Mouse (Mus musculus) lung, postnatal 0 days (tissue): Measurements from ENCODE around the gene Adora2b. TPM values are rescaled to one million over a fixed set of nuclear protein-coding genes. Genes with fewer than 3 reads are reported as not detected.

Experiments used
- ATAC-seq: fragments of 200-750 bp; cut with Nextera tagmentation; 2 replicates; pipeline ENCODE4 v1.8.0; 2017; ENCODE audit warnings: moderate library complexity
- DNase-seq: peaks from one replicate; pipeline ENCODE4 v3.0.0-alpha.2; 2016; ENCODE audit warnings: low spot score
- H3K27ac ChIP-seq: fragments of 300-500 bp; sonication (generic); 2 replicates; pipeline ENCODE4 v1.5.1; 2014; ENCODE audit warnings: antibody characterized with exemption, mild to moderate bottlenecking, low read length, mixed read lengths
- H3K27me3 ChIP-seq: fragments of 300-500 bp; sonication (generic); replicated peaks from 2 replicates; pipeline ENCODE4 v1.6.1; 2014; ENCODE audit warnings: low read length, mixed read lengths; ENCODE audit not compliant: insufficient read depth
- H3K36me3 ChIP-seq: fragments of 300-500 bp; sonication (generic); 2 replicates; pipeline ENCODE4 v1.6.1; 2014; ENCODE audit warnings: low read length, mixed read lengths; ENCODE audit not compliant: insufficient read depth
- H3K4me1 ChIP-seq: fragments of 300-500 bp; sonication (generic); 2 replicates; pipeline ENCODE4 v1.6.1; 2014; ENCODE audit warnings: antibody characterized with exemption, low read depth, low read length, mixed read lengths; ENCODE audit not compliant: insufficient read depth
- H3K4me2 ChIP-seq: fragments of 300-500 bp; sonication (generic); replicated peaks from 2 replicates; pipeline ENCODE4 v1.6.1; 2014; ENCODE audit warnings: low read depth, mild to moderate bottlenecking, low read length, moderate library complexity, mixed read lengths
- H3K4me3 ChIP-seq: fragments of 300-500 bp; sonication (generic); 2 replicates; pipeline ENCODE4 v1.5.1; 2014; ENCODE audit warnings: low read depth, low read length
- H3K9ac ChIP-seq: fragments of 300-500 bp; sonication (generic); replicated peaks from 2 replicates; pipeline ENCODE4 v1.6.1; 2014; ENCODE audit warnings: low read depth, mild to moderate bottlenecking
- H3K9me3 ChIP-seq: fragments of 300-500 bp; sonication (generic); 2 replicates; pipeline ENCODE4 v1.6.1; 2016; ENCODE audit warnings: low read length, mixed read lengths
- CTCF ChIP-seq: IDR thresholded peaks from 2 replicates; pipeline ENCODE4 v1.5.1; 2016; ENCODE audit warnings: antibody characterized with exemption, mild to moderate bottlenecking
- EP300 ChIP-seq: IDR thresholded peaks from 2 replicates; pipeline ENCODE4 v1.6.1; 2016; ENCODE audit warnings: antibody characterized with exemption, mild to moderate bottlenecking, control low read depth
- WGBS: fragments of 180-500 bp; shearing (Covaris S2); extraction: QIAGEN DNeasy Blood & Tissue Kit; methylation state at CpG from one replicate; pipeline ENCODE4 v1.1.7; 2014; 5-methylcytosine and 5-hydroxymethylcytosine counted together
- polyA plus RNA-seq: library from polyadenylated mRNA; unstranded; fragments of >200 nt; fragmentation: Nextera tagmentation; extraction: Ambion mirVana; gene quantifications from 2 replicates; pipeline ENCODE4 v1.2.1, GENCODE M21; 2015

Adora2b gene
- polyA plus RNA-seq, 1 experiment from 2014 or later: 27.7 TPM

DNA sequence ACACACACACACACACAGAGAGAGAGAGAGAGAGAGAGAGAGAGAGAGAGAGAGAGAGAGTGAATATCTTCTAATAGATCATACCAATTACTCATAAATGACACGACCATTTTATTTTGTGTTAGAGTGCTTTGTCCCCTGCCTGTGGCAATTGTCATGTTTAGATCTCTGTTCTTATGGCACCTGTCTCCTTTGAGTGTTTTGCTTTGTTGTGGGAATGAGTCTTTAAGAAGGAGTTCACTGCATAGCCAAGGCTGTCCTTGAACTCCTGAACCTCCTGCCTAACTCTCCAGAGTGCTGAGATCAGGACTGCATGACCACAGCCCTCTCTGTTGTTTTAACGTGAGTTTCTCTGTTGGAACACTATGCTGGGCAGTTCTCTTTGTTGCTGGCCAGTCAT lies 33.7 kb upstream of the Adora2b start:
- H3K4me1 ChIP-seq: no peaks in the 10 kb centered on the region
- 48% methylated on average over 2 of the region's 2 CpGs for WGBS
- H3K9me3 ChIP-seq: no peaks in the 10 kb centered on the region
- ATAC-seq (no peak), DNase-seq (no peak)
- H3K36me3 ChIP-seq: no peaks in the 10 kb centered on the region
- no peak overlapping the region for H3K27ac ChIP-seq
- no peak overlapping the region for H3K4me2 ChIP-seq
- H3K9ac ChIP-seq: no peak overlapping the region
- no peaks in the 10 kb centered on the region for H3K27me3 ChIP-seq
- no peak overlapping the region for H3K4me3 ChIP-seq
- TF ChIP-seq EP300: no peak

- DNase-seq: no peak
- no peak overlapping the region for H3K4me2 ChIP-seq
Observed at GRCm38 (mm10) chr11:62217751-62218150, 31.0 kb upstream of the Adora2b start.

GRCm38 (mm10) chr11:62220756-62221510 lies 27.9 kb upstream of the Adora2b start:
- H3K27me3 ChIP-seq: no peaks in the 10 kb centered on the region
- H3K9ac ChIP-seq: no peak overlapping the region
- DNase-seq (no peak), ATAC-seq (peak; percentile 26; the same call in 1 of the 2 replicates)
- H3K4me3 ChIP-seq: no peak overlapping the region
- no peaks in the 10 kb centered on the region for H3K9me3 ChIP-seq
- H3K4me2 ChIP-seq: no peak overlapping the region
- no peaks in the 10 kb centered on the region for H3K4me1 ChIP-seq
- 82% methylated on average over 7 of the region's 7 CpGs for WGBS
- H3K36me3 ChIP-seq: no peaks in the 10 kb centered on the region
- no peak overlapping the region for H3K27ac ChIP-seq
- TF ChIP-seq EP300: no peak
- no peak for TF ChIP-seq CTCF

More at GRCm38 (mm10) chr11:62217751-62218150, 31.0 kb upstream of the Adora2b start:
- Histone ChIP-seq H3K4me1 (no peaks in the 10 kb centered on the region), H3K27me3 (no peaks in the 10 kb centered on the region), H3K9ac (no peak overlapping the region), H3K27ac (no peak overlapping the region), H3K9me3 (no peaks in the 10 kb centered on the region), H3K36me3 (no peaks in the 10 kb centered on the region), H3K4me3 (no peak overlapping the region)
- no peak for TF ChIP-seq CTCF
- no peak for TF ChIP-seq EP300
- WGBS: 72% methylated on average over 6 of the region's 6 CpGs
- no peak for ATAC-seq

- Histone ChIP-seq H3K9ac (no peak overlapping the region), H3K27me3 (no peaks in the 10 kb centered on the region), H3K4me2 (no peak overlapping the region), H3K27ac (no peak overlapping the region), H3K4me1 (no peaks in the 10 kb centered on the region), H3K4me3 (no peak overlapping the region), H3K36me3 (no peaks in the 10 kb centered on the region), H3K9me3 (no peaks in the 10 kb centered on the region)
- WGBS: 83% methylated on average over 5 of the region's 5 CpGs
- TF ChIP-seq CTCF: no peak
- TF ChIP-seq EP300: no peak
- DNase-seq (no peak), ATAC-seq (no peak)
Observed at GRCm38 (mm10) chr11:62223416-62223815, 25.4 kb upstream of the Adora2b start.

GRCm38 (mm10) chr11:62223962-62224361 lies 24.8 kb upstream of the Adora2b start:
- no peak overlapping the region for H3K4me3 ChIP-seq
- TF ChIP-seq EP300 (no peak), CTCF (no peak)
- no peaks in the 10 kb centered on the region for H3K9me3 ChIP-seq
- no peak overlapping the region for H3K4me2 ChIP-seq
- H3K4me1 ChIP-seq: no peaks in the 10 kb centered on the region
- no peak; the same call in 1 of the 2 replicates for ATAC-seq
- H3K9ac ChIP-seq: no peak overlapping the region
- peak; percentile 36 for DNase-seq
- 87% methylated on average over 7 of the region's 7 CpGs for WGBS
- no peaks in the 10 kb centered on the region for H3K36me3 ChIP-seq
- no peak overlapping the region for H3K27ac ChIP-seq
- H3K27me3 ChIP-seq: no peaks in the 10 kb centered on the region

DNA sequence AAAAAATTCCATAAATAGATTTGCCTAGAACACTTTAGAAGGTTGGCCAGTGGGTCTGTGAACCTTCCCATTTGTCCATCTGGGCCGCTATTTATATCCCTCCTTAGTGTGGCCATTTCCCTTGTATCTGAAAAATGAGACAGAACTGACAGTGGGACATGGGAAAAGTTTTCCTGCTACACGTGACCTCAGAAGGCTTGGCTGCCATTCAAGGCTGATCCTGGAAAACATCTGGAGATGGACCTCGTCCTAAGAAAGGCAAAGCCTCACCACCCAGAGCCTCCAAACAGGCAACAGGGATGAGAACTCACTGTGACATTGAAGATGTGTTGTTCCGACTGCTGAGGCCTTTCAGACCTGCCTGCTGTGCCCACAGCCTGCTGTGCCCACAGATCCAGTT lies 24.0 kb upstream of the Adora2b start:
- H3K9ac ChIP-seq: no peak overlapping the region
- TF ChIP-seq CTCF (no peak), EP300 (no peak)
- H3K4me1 ChIP-seq: no peaks in the 10 kb centered on the region
- H3K27ac ChIP-seq: no peak overlapping the region
- H3K36me3 ChIP-seq: no peaks in the 10 kb centered on the region
- no peak overlapping the region for H3K4me2 ChIP-seq
- 50% methylated on average over 4 of the region's 4 CpGs for whole genome bisulfite sequencing
- DNase-seq (peak; percentile 22), ATAC-seq (no peak)
- no peaks in the 10 kb centered on the region for H3K27me3 ChIP-seq
- H3K4me3 ChIP-seq: no peak overlapping the region
- no peaks in the 10 kb centered on the region for H3K9me3 ChIP-seq
